Mouse (Mus musculus): ENCODE measurements around the gene Cd99l2. TPM values are rescaled to one million over a fixed set of nuclear protein-coding genes. Genes with fewer than 3 reads are reported as not detected.

Gene Cd99l2
- polyA plus RNA-seq, 1 experiment from 2014 or later: 21.7 TPM

DNA sequence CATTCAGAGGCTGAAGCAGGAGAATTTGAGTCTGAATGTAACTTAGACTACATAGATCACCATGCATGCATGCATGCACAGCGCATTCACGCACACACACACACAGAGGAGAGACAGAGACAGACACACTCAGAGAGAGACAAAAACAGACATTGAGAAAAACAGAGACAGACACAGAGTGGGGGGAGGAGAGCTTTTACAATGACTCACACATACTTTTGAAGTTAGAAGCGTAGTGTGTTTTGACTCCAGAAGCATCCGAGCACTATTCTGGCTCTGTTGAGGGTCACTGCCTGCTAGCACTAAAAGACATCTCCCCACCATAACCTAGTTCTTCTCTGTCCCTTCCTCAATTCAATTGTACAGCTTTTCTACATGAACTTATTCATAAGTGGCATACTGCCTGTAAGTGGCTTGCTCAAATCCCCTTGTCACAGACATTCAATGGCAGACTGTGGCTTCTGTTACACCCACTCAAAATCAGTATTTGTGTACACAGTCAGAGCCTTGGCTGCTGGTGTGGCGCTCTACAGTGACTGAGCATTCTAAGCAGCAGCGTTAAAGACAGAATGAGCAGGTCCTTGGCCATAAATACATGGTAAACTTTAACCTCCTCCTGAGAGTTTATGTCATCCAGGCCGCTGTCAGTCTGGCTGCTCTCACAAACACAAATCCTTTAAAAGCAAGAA is 28.4 kb downstream of the Cd99l2 start:
- WGBS (ENCODE audit: insufficient replicate concordance): 73% methylated on average over 7 of the region's 7 CpGs
- no peak overlapping the region for H3K4me3 ChIP-seq (ENCODE audit: low read depth, low read length)
- H3K9ac ChIP-seq (ENCODE audit: low read depth, low read length): no peak overlapping the region
- no peak for ATAC-seq (replicated peaks; ENCODE audit: insufficient number of reproducible peaks, low FRiP score, low TSS enrichment)
- no peak overlapping the region for H3K27ac ChIP-seq (ENCODE audit: low read depth, low read length)
- H3K36me3 ChIP-seq (ENCODE audit: control insufficient read depth, insufficient read depth, low read length): no peaks in the 10 kb centered on the region
- no peaks in the 10 kb centered on the region for H3K4me1 ChIP-seq (ENCODE audit: control insufficient read depth, insufficient read depth, low read length)
- H3K4me2 ChIP-seq: no peak overlapping the region
- H3K27me3 ChIP-seq (ENCODE audit: control insufficient read depth, insufficient read depth, low read length): no peaks in the 10 kb centered on the region
- H3K9me3 ChIP-seq (replicated peaks; ENCODE audit: control insufficient read depth, low read length): no peaks in the 10 kb centered on the region

DNA sequence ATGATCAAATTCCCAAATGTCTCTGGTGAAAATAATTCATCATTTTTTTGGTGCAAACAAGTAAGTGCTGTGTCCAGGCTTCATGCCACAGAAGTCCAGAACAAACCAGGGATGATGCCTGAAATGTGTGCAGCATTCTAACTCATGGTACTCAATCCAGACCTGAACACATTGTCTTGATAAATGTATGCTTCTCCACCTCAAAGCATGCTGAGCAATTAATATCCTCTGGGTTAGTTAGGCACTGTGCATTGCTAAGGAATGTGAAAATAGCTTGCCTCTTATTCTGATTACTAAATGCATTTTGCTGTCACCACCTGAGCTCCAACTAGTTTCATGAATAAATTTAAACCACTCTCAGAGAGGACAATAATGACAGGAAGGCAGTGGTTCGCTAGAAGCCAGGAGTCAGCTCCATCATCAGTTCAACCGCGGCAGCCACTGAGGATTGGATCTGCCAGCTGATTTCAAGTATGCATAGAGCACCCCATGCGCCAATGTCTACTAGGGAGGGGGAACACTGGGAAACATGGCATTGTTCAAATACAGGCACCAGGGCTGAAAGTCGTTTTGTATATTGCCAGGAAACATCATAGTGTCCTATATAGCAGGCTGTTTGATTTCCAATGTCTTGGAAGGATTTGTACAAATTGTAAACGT is 36.4 kb downstream of the Cd99l2 start:
- H3K36me3 ChIP-seq (ENCODE audit: control insufficient read depth, insufficient read depth, low read length): no peaks in the 10 kb centered on the region
- H3K9me3 ChIP-seq (replicated peaks; ENCODE audit: control insufficient read depth, low read length): no peaks in the 10 kb centered on the region
- no peak for ATAC-seq (replicated peaks; ENCODE audit: insufficient number of reproducible peaks, low FRiP score, low TSS enrichment)
- H3K4me2 ChIP-seq: no peak overlapping the region
- H3K27me3 ChIP-seq (ENCODE audit: control insufficient read depth, insufficient read depth, low read length): no peaks in the 10 kb centered on the region
- H3K4me1 ChIP-seq (ENCODE audit: control insufficient read depth, insufficient read depth, low read length): no peaks in the 10 kb centered on the region
- no peak overlapping the region for H3K9ac ChIP-seq (ENCODE audit: low read depth, low read length)
- no peak overlapping the region for H3K4me3 ChIP-seq (ENCODE audit: low read depth, low read length)
- no peak overlapping the region for H3K27ac ChIP-seq (ENCODE audit: low read depth, low read length)
- 86% methylated on average over 6 of the region's 6 CpGs for WGBS (ENCODE audit: insufficient replicate concordance)

DNA sequence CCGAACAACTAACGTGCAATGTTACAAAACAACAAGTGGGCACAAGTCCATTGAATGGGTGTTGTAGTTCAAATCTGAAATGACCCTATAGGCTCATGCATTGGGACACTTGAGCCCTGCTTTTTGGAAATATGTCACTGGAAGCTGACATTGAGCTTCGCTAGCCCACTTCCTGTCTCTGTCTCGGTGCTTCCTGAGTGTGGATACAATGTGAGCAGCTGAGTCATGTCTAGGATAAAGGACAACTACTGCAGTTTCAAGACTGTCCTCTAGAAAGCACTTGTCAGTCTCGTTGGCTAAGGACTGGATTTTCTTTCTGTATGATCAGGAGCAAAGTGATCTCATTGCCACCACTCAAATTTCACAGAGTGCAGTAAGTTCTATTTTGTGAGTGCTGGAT is 49.7 kb downstream of the Cd99l2 start:
- Histone ChIP-seq H3K4me1 (ENCODE audit: control insufficient read depth, insufficient read depth, low read length) (no peaks in the 10 kb centered on the region), H3K9me3 (replicated peaks; ENCODE audit: control insufficient read depth, low read length) (no peaks in the 10 kb centered on the region), H3K4me3 (ENCODE audit: low read depth, low read length) (no peak overlapping the region), H3K4me2 (no peak overlapping the region), H3K36me3 (ENCODE audit: control insufficient read depth, insufficient read depth, low read length) (no peaks in the 10 kb centered on the region), H3K9ac (ENCODE audit: low read depth, low read length) (no peak overlapping the region), H3K27ac (ENCODE audit: low read depth, low read length) (no peak overlapping the region), H3K27me3 (ENCODE audit: control insufficient read depth, insufficient read depth, low read length) (no peaks in the 10 kb centered on the region)
- ATAC-seq (replicated peaks; ENCODE audit: insufficient number of reproducible peaks, low FRiP score, low TSS enrichment): no peak
- 70% methylated on average over 5 of the region's 5 CpGs for WGBS (ENCODE audit: insufficient replicate concordance)

DNA sequence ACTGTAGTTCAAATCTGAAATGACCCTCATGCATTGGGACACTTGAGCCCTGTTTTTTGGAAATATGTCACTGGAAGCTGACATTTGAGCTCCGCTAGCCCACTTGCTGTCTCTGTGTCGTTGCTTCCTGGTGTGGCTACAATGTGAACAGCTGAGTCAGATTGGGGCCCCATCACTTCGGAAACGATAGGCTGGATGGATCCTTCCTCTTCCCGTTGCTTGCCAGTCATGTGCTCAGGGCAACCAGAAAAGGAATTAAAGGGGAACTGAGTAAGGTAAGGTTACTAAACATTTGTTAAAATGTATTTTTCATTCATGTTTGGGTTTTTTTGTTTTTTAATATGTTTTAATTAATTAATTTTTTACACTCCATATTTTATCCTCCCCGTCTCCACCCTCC is 53.2 kb downstream of the Cd99l2 start:
- no peak overlapping the region for H3K9ac ChIP-seq (ENCODE audit: low read depth, low read length)
- H3K4me1 ChIP-seq (ENCODE audit: control insufficient read depth, insufficient read depth, low read length): no peaks in the 10 kb centered on the region
- whole genome bisulfite sequencing (ENCODE audit: insufficient replicate concordance): 80% methylated on average over 6 of the region's 6 CpGs
- no peak overlapping the region for H3K27ac ChIP-seq (ENCODE audit: low read depth, low read length)
- no peaks in the 10 kb centered on the region for H3K36me3 ChIP-seq (ENCODE audit: control insufficient read depth, insufficient read depth, low read length)
- no peaks in the 10 kb centered on the region for H3K27me3 ChIP-seq (ENCODE audit: control insufficient read depth, insufficient read depth, low read length)
- H3K9me3 ChIP-seq (replicated peaks; ENCODE audit: control insufficient read depth, low read length): no peaks in the 10 kb centered on the region
- no peak overlapping the region for H3K4me3 ChIP-seq (ENCODE audit: low read depth, low read length)
- ATAC-seq (replicated peaks; ENCODE audit: insufficient number of reproducible peaks, low FRiP score, low TSS enrichment): no peak
- no peak overlapping the region for H3K4me2 ChIP-seq

DNA sequence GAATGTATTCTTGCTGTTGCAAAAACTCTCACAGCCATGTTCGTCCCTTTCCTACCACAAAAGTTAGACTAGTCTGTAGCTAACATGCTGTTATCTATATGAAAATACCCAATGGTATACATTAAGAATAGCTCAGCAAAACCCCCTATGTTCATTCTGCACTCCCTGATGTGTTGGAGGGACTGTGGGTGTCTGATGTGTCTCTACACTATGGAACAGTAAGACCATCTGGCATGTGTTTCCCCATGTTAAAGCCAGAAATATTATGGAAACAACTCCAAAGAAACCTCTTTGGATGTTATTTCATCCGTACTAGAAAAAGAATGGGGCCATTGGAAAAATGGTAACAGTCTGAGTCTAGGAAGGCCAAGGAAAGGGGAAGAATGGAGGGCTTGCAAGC is 57.1 kb downstream of the Cd99l2 start:
- H3K4me3 ChIP-seq (ENCODE audit: low read depth, low read length): no peak overlapping the region
- no peaks in the 10 kb centered on the region for H3K36me3 ChIP-seq (ENCODE audit: control insufficient read depth, insufficient read depth, low read length)
- H3K27me3 ChIP-seq (ENCODE audit: control insufficient read depth, insufficient read depth, low read length): no peaks in the 10 kb centered on the region
- H3K4me1 ChIP-seq (ENCODE audit: control insufficient read depth, insufficient read depth, low read length): no peaks in the 10 kb centered on the region
- no peak overlapping the region for H3K27ac ChIP-seq (ENCODE audit: low read depth, low read length)
- no peak for ATAC-seq (replicated peaks; ENCODE audit: insufficient number of reproducible peaks, low FRiP score, low TSS enrichment)
- no peak overlapping the region for H3K4me2 ChIP-seq
- 86% methylated on average over 2 of the region's 2 CpGs for WGBS (ENCODE audit: insufficient replicate concordance)
- no peak overlapping the region for H3K9ac ChIP-seq (ENCODE audit: low read depth, low read length)
- no peaks in the 10 kb centered on the region for H3K9me3 ChIP-seq (replicated peaks; ENCODE audit: control insufficient read depth, low read length)

DNA sequence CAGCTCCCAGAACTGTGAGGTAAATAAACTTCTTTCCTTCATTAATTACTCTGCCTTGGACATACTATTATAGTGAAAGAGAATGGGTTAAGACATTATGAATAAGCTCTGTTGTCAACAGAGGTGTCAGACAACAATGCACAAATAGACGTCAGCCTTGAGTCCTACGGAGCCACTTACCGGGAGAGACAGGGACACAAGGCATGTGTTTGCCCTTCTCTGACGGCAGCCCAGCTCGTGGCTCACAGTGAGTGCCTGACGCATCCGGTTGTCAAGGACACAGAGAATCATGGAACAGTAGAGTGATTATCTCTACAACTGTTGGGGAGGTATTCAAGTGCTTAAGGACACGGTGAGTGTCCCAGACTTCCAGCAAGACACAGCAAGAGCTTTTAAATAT is 57.8 kb downstream of the Cd99l2 start:
- H3K27me3 ChIP-seq (ENCODE audit: control insufficient read depth, insufficient read depth, low read length): no peaks in the 10 kb centered on the region
- H3K36me3 ChIP-seq (ENCODE audit: control insufficient read depth, insufficient read depth, low read length): no peaks in the 10 kb centered on the region
- 59% methylated on average over 8 of the region's 8 CpGs for WGBS (ENCODE audit: insufficient replicate concordance)
- no peaks in the 10 kb centered on the region for H3K9me3 ChIP-seq (replicated peaks; ENCODE audit: control insufficient read depth, low read length)
- ATAC-seq (replicated peaks; ENCODE audit: insufficient number of reproducible peaks, low FRiP score, low TSS enrichment): no peak
- no peak overlapping the region for H3K4me3 ChIP-seq (ENCODE audit: low read depth, low read length)
- H3K9ac ChIP-seq (ENCODE audit: low read depth, low read length): no peak overlapping the region
- no peaks in the 10 kb centered on the region for H3K4me1 ChIP-seq (ENCODE audit: control insufficient read depth, insufficient read depth, low read length)
- no peak overlapping the region for H3K27ac ChIP-seq (ENCODE audit: low read depth, low read length)
- H3K4me2 ChIP-seq: no peak overlapping the region

DNA sequence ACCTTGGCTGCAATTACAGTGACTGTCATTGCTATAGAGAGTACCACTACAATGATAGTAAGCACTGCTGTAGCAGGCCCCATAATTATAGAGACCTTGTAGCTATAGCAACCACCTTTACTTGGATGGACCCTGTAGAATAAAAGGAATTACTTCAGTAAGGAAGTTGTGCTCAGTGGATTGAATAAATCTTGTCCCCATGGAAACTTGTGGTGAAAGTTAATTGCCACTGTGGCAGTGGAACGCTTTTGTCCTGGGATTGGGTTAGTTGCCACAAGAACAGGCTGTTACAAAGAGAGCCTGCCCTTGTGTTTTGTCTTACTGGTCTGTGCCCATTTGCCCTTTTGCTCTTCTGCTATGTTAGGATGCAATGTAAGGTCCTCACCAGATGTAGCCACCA is 58.2 kb downstream of the Cd99l2 start:
- WGBS (ENCODE audit: insufficient replicate concordance): 100% methylated on average over 1 of the region's 1 CpGs
- no peak for ATAC-seq (replicated peaks; ENCODE audit: insufficient number of reproducible peaks, low FRiP score, low TSS enrichment)
- no peaks in the 10 kb centered on the region for H3K36me3 ChIP-seq (ENCODE audit: control insufficient read depth, insufficient read depth, low read length)

DNA sequence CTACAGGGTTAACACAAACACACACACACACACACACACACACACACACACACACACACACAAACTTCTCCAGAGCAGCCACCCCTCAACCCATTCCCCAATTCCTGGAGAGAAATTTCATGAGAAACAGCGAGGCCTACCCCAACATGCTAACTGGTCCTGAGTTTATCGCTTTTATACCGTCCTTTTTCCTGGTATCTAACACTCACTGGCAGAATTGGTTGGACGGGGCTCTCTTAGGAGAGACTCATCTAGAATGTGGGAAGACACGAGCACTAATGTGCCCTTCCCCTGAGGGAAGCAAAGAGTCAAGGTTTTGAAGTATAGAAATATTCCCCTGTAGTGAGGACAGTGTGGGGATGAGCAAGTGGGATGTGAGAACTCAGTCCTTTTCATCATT is 61.7 kb downstream of the Cd99l2 start:
- H3K4me1 ChIP-seq (ENCODE audit: control insufficient read depth, insufficient read depth, low read length): no peaks in the 10 kb centered on the region
- H3K9ac ChIP-seq (ENCODE audit: low read depth, low read length): no peak overlapping the region
- H3K27ac ChIP-seq (ENCODE audit: low read depth, low read length): no peak overlapping the region
- no peaks in the 10 kb centered on the region for H3K9me3 ChIP-seq (replicated peaks; ENCODE audit: control insufficient read depth, low read length)
- H3K4me3 ChIP-seq (ENCODE audit: low read depth, low read length): no peak overlapping the region
- H3K27me3 ChIP-seq (ENCODE audit: control insufficient read depth, insufficient read depth, low read length): no peaks in the 10 kb centered on the region
- ATAC-seq (replicated peaks; ENCODE audit: insufficient number of reproducible peaks, low FRiP score, low TSS enrichment): no peak
- WGBS (ENCODE audit: insufficient replicate concordance): 84% methylated on average over 5 of the region's 5 CpGs
- H3K4me2 ChIP-seq: no peak overlapping the region
- no peaks in the 10 kb centered on the region for H3K36me3 ChIP-seq (ENCODE audit: control insufficient read depth, insufficient read depth, low read length)

More for the DNA sequence above, 58.2 kb downstream of the Cd99l2 start:
- Histone ChIP-seq H3K4me3 (ENCODE audit: low read depth, low read length) (no peak overlapping the region), H3K27ac (ENCODE audit: low read depth, low read length) (no peak overlapping the region), H3K4me2 (no peak overlapping the region), H3K4me1 (ENCODE audit: control insufficient read depth, insufficient read depth, low read length) (no peaks in the 10 kb centered on the region), H3K9ac (ENCODE audit: low read depth, low read length) (no peak overlapping the region), H3K27me3 (ENCODE audit: control insufficient read depth, insufficient read depth, low read length) (no peaks in the 10 kb centered on the region), H3K9me3 (replicated peaks; ENCODE audit: control insufficient read depth, low read length) (no peaks in the 10 kb centered on the region)

DNA sequence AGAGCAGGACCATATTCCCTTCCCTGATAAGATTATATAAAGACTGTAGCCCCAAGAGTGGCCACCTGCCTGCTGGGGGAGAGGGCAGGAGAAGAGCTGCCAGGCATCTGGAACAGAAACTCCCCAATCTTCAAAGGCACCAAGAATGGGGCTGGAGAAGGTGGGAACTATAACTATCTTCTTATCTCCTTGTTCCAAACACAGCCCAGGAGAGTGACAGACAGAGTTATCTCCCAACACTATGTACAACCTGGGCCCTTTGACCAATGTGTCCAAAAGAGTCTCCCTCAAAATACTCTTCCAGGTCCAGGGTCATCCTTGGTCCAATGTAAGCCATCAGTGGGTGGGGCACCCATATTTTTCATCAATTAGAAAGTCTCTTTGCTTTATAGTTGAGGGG is 65.2 kb downstream of the Cd99l2 start:
- Histone ChIP-seq H3K4me3 (ENCODE audit: low read depth, low read length) (no peak overlapping the region), H3K9me3 (replicated peaks; ENCODE audit: control insufficient read depth, low read length) (no peaks in the 10 kb centered on the region), H3K4me1 (ENCODE audit: control insufficient read depth, insufficient read depth, low read length) (no peaks in the 10 kb centered on the region), H3K4me2 (no peak overlapping the region), H3K9ac (ENCODE audit: low read depth, low read length) (no peak overlapping the region), H3K27ac (ENCODE audit: low read depth, low read length) (no peak overlapping the region), H3K27me3 (ENCODE audit: control insufficient read depth, insufficient read depth, low read length) (no peaks in the 10 kb centered on the region), H3K36me3 (ENCODE audit: control insufficient read depth, insufficient read depth, low read length) (no peaks in the 10 kb centered on the region)
- no peak for ATAC-seq (replicated peaks; ENCODE audit: insufficient number of reproducible peaks, low FRiP score, low TSS enrichment)

Measured in heart, embryonic 11.5 days (tissue).